Mouse (Mus musculus) forebrain, embryonic 12.5 days (tissue): ENCODE results near the gene Dnaja4. TPM values are rescaled to one million over a fixed set of nuclear protein-coding genes. Genes with fewer than 3 reads are reported as not detected.
A peak's percentile ranks its signal among the peaks of the same experiment; 100 is the strongest.

ENCODE experiments used
- ATAC-seq: fragments of 200-750 bp; cut with Nextera tagmentation; 2 replicates; pipeline ENCODE4 v1.8.0; 2017; ENCODE audit warnings: moderate TSS enrichment; ENCODE audit not compliant: low FRiP score
- H3K27ac ChIP-seq: fragments of 300-500 bp; sonication (generic); 2 replicates; pipeline ENCODE4 v1.5.1; 2016; ENCODE audit warnings: mild to moderate bottlenecking
- H3K27me3 ChIP-seq: fragments of 300-500 bp; sonication (generic); 2 replicates; pipeline ENCODE4 v1.6.1; 2016; ENCODE audit warnings: mild to moderate bottlenecking
- H3K36me3 ChIP-seq: fragments of 300-500 bp; sonication (generic); replicated peaks from 2 replicates; pipeline ENCODE4 v1.6.1; 2016; ENCODE audit warnings: mild to moderate bottlenecking
- H3K4me1 ChIP-seq: fragments of 300-500 bp; sonication (generic); 2 replicates; pipeline ENCODE4 v1.6.1; 2016
- H3K4me2 ChIP-seq: fragments of 300-500 bp; sonication (generic); 2 replicates; pipeline ENCODE4 v1.6.1; 2016; ENCODE audit warnings: mild to moderate bottlenecking, moderate library complexity
- H3K4me3 ChIP-seq: fragments of 300-500 bp; sonication (generic); replicated peaks from 2 replicates; pipeline ENCODE4 v1.5.1; 2016; ENCODE audit warnings: mild to moderate bottlenecking
- H3K9ac ChIP-seq: fragments of 300-500 bp; sonication (generic); 2 replicates; pipeline ENCODE4 v1.6.1; 2016; ENCODE audit warnings: mild to moderate bottlenecking
- H3K9me3 ChIP-seq: fragments of 300-500 bp; sonication (generic); 2 replicates; pipeline ENCODE4 v1.6.1; 2016
- WGBS: fragments of 180-500 bp; shearing (Covaris S2); methylation state at CpG from one replicate; pipeline ENCODE4 v1.1.7; 2016; 5-methylcytosine and 5-hydroxymethylcytosine counted together
- microRNA-seq: library from miRNA; unstranded; fragments of <30 nt; microRNA quantifications from one replicate; pipeline ENCODE4, GENCODE M21; 2017
- polyA plus RNA-seq: library from polyadenylated mRNA; unstranded; fragments of >200 nt; fragmentation: Nextera tagmentation; extraction: Ambion mirVana; gene quantifications from 2 replicates; pipeline ENCODE4 v1.2.1, GENCODE M21; 2016

Gene Dnaja4
- polyA plus RNA-seq, 1 experiment from 2014 or later = 3.1 TPM

DNA sequence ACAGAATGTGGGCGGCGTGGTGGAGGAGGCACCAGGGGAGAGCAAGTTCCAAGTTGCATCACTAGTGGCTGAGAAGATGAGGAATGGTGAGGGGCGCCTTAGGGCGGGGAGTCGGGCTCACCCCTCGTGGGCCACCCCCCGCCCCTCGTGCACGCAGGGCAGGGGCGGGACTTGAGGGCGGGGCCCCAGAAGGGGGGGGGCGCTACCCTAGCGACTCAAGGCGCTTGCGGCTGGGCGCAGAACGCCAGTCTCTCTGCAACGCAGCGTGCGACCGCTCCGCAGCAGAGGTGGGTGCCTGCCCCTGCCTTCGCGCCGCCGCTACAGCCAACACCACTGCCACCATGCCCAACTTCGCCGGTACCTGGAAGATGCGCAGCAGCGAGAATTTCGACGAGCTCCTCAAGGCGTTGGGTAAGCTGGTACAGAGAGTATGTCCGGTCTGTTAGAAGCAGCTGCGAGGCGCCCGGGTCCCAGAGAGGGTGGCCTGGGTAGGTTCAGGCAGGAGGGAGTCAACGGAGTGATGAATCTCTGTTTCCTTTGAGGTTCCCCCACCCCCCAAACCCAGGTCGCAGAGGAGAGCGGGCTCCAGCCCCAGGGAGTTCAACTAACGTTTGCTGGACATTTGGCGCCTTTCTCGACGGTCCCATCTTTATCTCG is 66.0 kb downstream of the Dnaja4 start, which contains the start of gene Crabp1:
Crabp1 (plus strand) TSS at position 188 of the 657 bp plus-strand sequence.
- Histone ChIP-seq H3K4me1 (peaks cover 31% of the 10 kb centered on the region), H3K4me3 (peak within 1 kb of the TSS; percentile 42), H3K36me3 (no peaks in the 10 kb centered on the region), H3K4me2 (peak within 1 kb of the TSS; percentile 64), H3K27ac (no peak within 1 kb of the TSS), H3K9me3 (no peaks in the 10 kb centered on the region), H3K9ac (peak within 1 kb of the TSS; percentile 30), H3K27me3 (peaks cover 69% of the 10 kb centered on the region)
- peak; percentile 44; the same call in 1 of the 2 replicates for ATAC-seq
- under 1% methylated on average over 43 of the region's 45 CpGs for WGBS

GRCm38 (mm10) chr9:54765336-54766085 is 66.8 kb downstream of the Dnaja4 start:
- Histone ChIP-seq H3K4me1 (peaks cover 32% of the 10 kb centered on the region), H3K4me2 (peak overlapping the region; percentile 64), H3K4me3 (peak overlapping the region; percentile 42), H3K9ac (peak overlapping the region; percentile 30), H3K27ac (no peak overlapping the region), H3K27me3 (peaks cover 73% of the 10 kb centered on the region), H3K36me3 (no peaks in the 10 kb centered on the region), H3K9me3 (no peaks in the 10 kb centered on the region)
- no peak for ATAC-seq
- WGBS = 1% methylated on average over 41 of the region's 41 CpGs

Small RNA genes lying within 50 kb of the gene (microRNA-seq; reads per million reads assigned to microRNA genes)
- gene Mir5710 = not detected

Other genes with a start within 250 kb of the Dnaja4 start
- 19.4 and 21.0 TPM in 2 replicates for gene Dmxl2, start 197.2 kb upstream of the Dnaja4 start, polyA plus RNA-seq
- gene Sh2d7, start 159.9 kb upstream of the Dnaja4 start, polyA plus RNA-seq = 0.09 TPM in 1 of 2 replicates, not detected in the other
- gene Cib2, start 138.7 kb upstream of the Dnaja4 start, polyA plus RNA-seq = 19.1 and 20.2 TPM in 2 replicates
- 109 and 122 TPM in 2 replicates for gene Idh3a, start 112.5 kb upstream of the Dnaja4 start, polyA plus RNA-seq
- gene Acsbg1, start 37.0 kb upstream of the Dnaja4 start, polyA plus RNA-seq = 14.9 and 22.6 TPM in 2 replicates
- gene Wdr61, start 35.6 kb downstream of the Dnaja4 start, polyA plus RNA-seq = 140 and 142 TPM in 2 replicates
- gene Crabp1, start 65.9 kb downstream of the Dnaja4 start, polyA plus RNA-seq = 106 and 133 TPM in 2 replicates
- gene Ireb2, start 164.9 kb downstream of the Dnaja4 start, polyA plus RNA-seq = 70.1 and 71.3 TPM in 2 replicates
- gene Hykk, start 218.4 kb downstream of the Dnaja4 start, polyA plus RNA-seq = 4.2 and 4.7 TPM in 2 replicates